Mouse (Mus musculus): ENCODE measurements at regions not wholly inside any gene's neighbourhood (a gene's known extent, or its start where the extent isn't known, plus 50 kb on each side); places are given as distances from the start of the nearest gene placed in this dataset.

- no peak for DNase-seq (ENCODE audit: low spot score)
Observed at GRCm38 (mm10) chr6:127207308-127207707, 55.3 kb upstream of the Ccnd2 start.

GRCm38 (mm10) chr6:127213355-127213754 lies 61.4 kb upstream of the Ccnd2 start:
- DNase-seq (ENCODE audit: low spot score): no peak

- no peak for DNase-seq (ENCODE audit: low spot score)
Observed at GRCm38 (mm10) chr6:127215915-127216314, 63.9 kb upstream of the Ccnd2 start.

GRCm38 (mm10) chr6:127218634-127219445 lies 66.8 kb upstream of the Ccnd2 start:
- no peak for DNase-seq (ENCODE audit: low spot score)

DNA sequence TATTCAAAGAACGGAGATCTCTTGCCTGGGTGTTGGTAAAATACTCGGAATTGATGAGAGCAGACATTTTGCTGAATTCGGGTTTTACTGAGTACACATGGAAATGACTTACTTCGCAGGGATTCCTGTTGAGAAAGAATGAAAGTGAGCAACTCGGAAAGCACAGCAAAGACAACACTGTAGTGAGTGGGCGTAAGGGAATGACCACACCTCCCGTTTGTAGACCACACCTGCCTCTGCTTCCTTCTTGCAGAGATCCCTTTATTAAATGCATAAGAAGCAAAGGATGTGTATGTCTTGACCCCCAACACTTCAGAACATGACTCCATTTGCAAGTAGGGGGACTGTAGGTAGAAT lies 67.4 kb upstream of the Ccnd2 start:
- DNase-seq (ENCODE audit: low spot score): no peak

DNA sequence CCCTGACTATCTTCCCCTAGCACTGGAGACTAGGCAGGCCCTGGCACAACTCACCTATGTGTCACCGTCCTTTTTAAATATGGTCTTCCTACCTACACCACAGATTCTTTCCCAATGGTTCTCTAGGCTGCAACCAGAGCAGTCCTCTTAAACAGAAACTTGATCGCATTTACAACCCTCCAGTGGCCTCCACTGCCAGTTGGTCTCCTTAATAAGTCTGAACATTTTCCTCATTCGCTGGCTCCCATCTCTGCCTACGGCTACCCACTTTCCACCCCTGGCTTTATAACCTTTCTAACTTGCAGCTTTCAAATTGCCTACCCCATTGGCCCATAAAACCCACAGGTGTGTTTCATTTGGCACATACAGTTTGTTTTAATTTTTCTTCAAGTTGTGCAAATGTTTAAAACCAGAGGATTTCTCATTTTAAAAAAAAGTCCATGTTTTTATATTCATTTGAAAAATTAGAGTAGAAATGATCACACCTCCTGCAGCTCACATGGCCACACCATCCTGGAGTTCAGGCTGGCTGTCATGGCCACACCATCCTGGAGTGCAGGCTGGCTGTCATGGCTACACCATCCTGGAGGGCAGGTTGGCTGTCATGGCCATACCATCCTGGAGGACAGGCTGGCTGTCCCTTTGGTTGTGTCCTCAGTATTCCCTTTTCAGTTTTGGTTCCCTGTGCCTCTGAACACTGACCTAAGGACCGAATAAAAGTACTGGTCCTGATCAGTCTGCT lies 74.4 kb upstream of the Ccnd2 start:
- no peak for DNase-seq (ENCODE audit: low spot score)

GRCm38 (mm10) chr6:127236510-127237109 lies 84.6 kb upstream of the Ccnd2 start:
- no peak for DNase-seq (ENCODE audit: low spot score)

DNA sequence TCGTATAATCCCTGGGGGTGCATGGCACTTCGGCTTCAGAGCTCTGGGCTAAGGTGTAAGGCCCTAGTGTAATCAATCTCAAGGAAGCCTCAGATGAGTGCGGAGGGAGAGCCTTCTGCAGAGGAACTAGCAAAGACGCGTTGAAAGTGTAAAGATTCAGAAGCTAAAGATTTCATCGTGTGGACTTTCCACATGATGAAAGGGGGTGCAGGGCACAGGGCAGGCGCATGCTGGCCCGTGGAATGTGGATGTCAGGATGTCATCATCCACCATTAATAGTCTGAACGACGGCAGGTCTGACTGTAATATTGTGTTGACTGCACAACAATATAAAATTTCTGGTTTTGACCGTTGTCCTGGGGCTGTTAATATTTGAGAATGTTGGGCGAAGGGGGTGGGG lies 85.2 kb upstream of the Ccnd2 start:
- no peak for DNase-seq (ENCODE audit: low spot score)

GRCm38 (mm10) chr6:127239529-127240471 lies 87.8 kb upstream of the Ccnd2 start:
- no peak for DNase-seq (ENCODE audit: low spot score)

DNA sequence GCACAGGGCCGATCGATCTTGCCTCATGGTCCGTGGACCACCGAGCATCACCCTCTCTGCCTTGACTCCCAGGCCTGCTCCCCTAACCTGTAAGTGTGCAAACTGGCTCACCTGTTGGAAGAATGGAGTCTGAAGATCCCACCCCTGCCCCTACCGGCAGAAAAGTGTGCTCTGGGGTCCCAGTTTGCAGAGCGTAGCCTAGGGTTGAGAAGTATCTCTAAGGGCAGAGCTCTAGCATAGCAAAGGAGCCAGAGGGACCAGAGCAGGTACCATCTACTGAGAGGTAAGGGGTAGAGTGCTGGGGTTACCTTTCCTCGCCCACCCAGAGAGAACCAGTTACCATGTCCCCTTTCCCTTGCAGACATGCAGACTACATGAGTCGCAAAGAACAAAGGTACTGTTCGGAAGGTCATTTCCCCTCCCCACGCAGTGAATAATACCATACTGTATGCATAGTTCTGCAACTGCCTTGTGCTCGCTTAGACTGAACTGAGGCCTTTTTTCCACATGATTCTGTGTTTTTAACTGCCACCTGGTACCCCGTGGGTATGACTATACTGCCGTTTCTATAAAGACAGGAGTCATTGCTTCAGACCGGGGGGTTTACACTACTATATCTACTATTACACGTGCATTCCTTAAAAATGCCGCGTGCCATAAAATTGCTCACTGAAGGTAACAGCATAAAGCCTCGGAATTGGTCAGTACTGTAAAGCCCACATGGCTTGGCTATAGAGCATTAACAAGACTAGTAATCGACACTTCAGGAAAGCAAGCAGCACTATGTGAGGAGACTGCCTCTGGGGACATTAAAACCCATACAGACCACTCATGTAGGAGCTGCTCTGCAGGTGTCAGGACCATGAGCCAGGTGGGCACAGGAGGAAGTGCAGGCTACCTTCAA lies 88.7 kb upstream of the Ccnd2 start:
- DNase-seq (ENCODE audit: low spot score): no peak

GRCm38 (mm10) chr6:127241693-127242425 lies 89.9 kb upstream of the Ccnd2 start:
- no peak for DNase-seq (ENCODE audit: low spot score)

- no peak for DNase-seq (ENCODE audit: low spot score)
Observed at GRCm38 (mm10) chr6:127243032-127243431, 91.0 kb upstream of the Ccnd2 start.

DNA sequence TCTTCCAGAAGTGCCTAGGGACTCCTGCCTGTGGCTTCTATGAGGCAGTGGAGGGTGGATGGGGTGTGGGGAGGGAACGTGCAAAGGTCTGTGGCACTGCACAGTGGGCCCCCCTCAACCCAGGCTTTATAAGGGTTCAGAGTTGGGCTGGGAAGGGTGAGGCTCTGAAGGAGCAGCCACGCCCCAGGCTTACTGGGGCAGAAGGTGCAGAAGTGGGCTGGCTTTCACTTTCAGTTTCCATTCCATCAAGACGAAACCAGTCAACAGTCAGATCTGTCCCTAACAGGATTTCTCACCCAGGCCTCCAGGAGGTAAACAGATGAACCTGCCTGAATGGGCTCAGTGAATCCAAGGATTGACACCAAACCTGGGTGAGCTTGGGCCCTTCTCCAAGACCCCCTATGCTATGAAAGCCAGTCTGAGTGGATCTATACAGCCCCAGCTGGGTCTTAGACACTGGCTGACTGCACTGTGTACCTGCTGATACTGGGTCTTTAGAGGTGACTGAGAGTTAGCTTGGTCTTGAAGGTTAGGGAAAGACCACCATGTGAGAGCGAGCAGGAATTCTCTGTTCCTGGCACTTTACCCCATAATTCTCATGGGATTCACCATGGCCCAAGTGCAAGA lies 93.9 kb upstream of the Ccnd2 start:
- DNase-seq (ENCODE audit: low spot score): no peak

GRCm38 (mm10) chr6:127246730-127247129 lies 94.7 kb upstream of the Ccnd2 start:
- no peak for DNase-seq (ENCODE audit: low spot score)

GRCm38 (mm10) chr6:127247343-127247742 lies 95.3 kb upstream of the Ccnd2 start:
- DNase-seq (ENCODE audit: low spot score): no peak

- DNase-seq (ENCODE audit: low spot score): no peak
Observed at GRCm38 (mm10) chr6:127250181-127250873, 98.3 kb upstream of the Ccnd2 start.

- no peak for DNase-seq (ENCODE audit: low spot score)
Observed at GRCm38 (mm10) chr6:127250874-127251670, 99.1 kb upstream of the Ccnd2 start.

DNA sequence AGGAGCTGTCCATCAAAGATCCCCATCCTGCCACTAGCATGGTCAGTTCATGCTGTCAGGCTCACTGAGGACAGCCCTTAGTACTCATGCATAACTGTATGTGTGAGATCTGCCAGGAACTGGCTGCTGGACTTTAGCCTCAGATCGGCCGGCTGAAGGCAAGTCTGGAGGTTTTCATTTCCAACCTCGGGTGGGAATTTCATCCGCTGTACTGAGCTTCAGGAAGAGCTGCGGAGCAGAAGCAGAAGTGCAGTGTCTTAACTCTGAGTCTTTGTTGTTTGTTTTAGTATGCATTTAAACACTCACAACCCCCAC lies 99.6 kb upstream of the Ccnd2 start:
- no peak for DNase-seq (ENCODE audit: low spot score)

All from urinary bladder, postnatal 10 days (tissue).